Mouse (Mus musculus) limb, embryonic 10.5 days (tissue): ENCODE measurements around the gene Tanc1. TPM values are rescaled to one million over a fixed set of nuclear protein-coding genes. Genes with fewer than 3 reads are reported as not detected.

Experiments used
- DNase-seq: peaks from one replicate; pipeline ENCODE4 v3.0.0-alpha.2; 2017; ENCODE audit warnings: low spot score
- H3K27ac ChIP-seq: fragments of 300-500 bp; sonication (generic); 2 replicates; pipeline ENCODE4 v1.5.1; 2016; ENCODE audit warnings: mild to moderate bottlenecking
- H3K27me3 ChIP-seq: fragments of 300-500 bp; sonication (generic); 2 replicates; pipeline ENCODE4 v1.6.1; 2016; ENCODE audit warnings: low read depth, mild to moderate bottlenecking; ENCODE audit not compliant: poor library complexity, severe bottlenecking
- H3K36me3 ChIP-seq: fragments of 300-500 bp; sonication (generic); 2 replicates; pipeline ENCODE4 v1.6.1; 2016; ENCODE audit warnings: mild to moderate bottlenecking, moderate library complexity
- H3K4me1 ChIP-seq: fragments of 300-500 bp; sonication (generic); 2 replicates; pipeline ENCODE4 v1.6.1; 2016
- H3K4me3 ChIP-seq: fragments of 300-500 bp; sonication (generic); 2 replicates; pipeline ENCODE4 v1.5.1; 2016; ENCODE audit warnings: mild to moderate bottlenecking, moderate library complexity
- H3K9me3 ChIP-seq: fragments of 300-500 bp; sonication (generic); replicated peaks from 2 replicates; pipeline ENCODE4 v1.6.1; 2016; ENCODE audit warnings: mild to moderate bottlenecking
- WGBS: fragments of 180-500 bp; shearing (Covaris S2); methylation state at CpG from one replicate; pipeline ENCODE4 v1.1.7; 2016; 5-methylcytosine and 5-hydroxymethylcytosine counted together
- polyA plus RNA-seq: library from polyadenylated mRNA; unstranded; fragments of >200 nt; fragmentation: Nextera tagmentation; extraction: Ambion mirVana; gene quantifications from 2 replicates; pipeline ENCODE4 v1.2.1, GENCODE M21; 2016

The Tanc1 gene
- polyA plus RNA-seq, 1 experiment from 2014 or later, result 85.4 TPM

GRCm38 (mm10) chr2:59642722-59643121 is 30.9 kb downstream of the Tanc1 start:
- H3K27ac ChIP-seq, result no peak overlapping the region
- H3K36me3 ChIP-seq, result peaks cover 37% of the 10 kb centered on the region
- peaks cover 42% of the 10 kb centered on the region for H3K4me1 ChIP-seq
- DNase-seq, result no peak
- no peaks in the 10 kb centered on the region for H3K27me3 ChIP-seq
- H3K4me3 ChIP-seq, result no peak overlapping the region
- 79% methylated on average over 8 of the region's 8 CpGs for WGBS
- no peaks in the 10 kb centered on the region for H3K9me3 ChIP-seq

DNA sequence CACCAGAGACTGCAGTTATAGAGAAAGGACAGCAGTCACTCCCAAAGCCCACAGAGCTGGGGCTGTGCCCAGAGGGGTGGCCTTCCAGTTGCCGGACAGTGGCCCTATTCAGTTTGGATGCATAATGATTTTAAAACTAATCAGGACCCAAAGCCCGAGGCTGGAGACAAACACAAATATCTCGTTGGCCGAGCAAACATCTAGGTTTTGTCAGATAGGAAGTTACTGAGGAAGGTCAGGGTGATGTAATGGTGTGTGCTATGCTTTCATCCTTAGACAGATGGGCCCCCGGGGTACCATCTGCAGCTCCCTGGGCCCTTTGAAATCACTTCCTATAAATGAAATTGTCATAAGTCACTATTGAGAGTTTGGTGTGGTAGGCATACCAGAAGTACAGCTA is 33.0 kb downstream of the Tanc1 start:
- H3K27ac ChIP-seq, result peak overlapping the region; percentile 16; the same call in 1 of the 2 replicates
- peaks cover 59% of the 10 kb centered on the region for H3K4me1 ChIP-seq

DNA sequence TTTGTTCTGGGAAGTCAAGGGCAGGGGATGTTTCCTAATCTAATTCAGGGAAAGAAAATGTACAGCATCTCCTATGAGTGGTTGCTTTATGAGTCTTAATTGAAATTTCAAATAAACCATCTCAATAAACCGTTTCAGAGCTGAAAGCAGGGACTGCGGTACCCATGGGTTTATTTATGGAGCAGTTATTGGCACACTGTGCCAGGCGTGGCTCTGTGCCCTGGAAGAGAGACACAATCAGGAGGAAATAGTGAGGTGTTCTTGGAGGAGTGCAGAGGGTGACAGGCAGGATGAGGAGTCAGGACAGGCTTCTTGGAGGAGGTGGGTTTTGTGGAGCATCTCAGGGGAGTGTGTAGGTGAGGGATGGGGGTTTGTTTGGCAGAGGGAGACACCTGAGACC is 33.7 kb downstream of the Tanc1 start:
- H3K4me1 ChIP-seq, result peaks cover 59% of the 10 kb centered on the region
- no peaks in the 10 kb centered on the region for H3K27me3 ChIP-seq
- WGBS, result 86% methylated on average over 3 of the region's 3 CpGs
- DNase-seq, result no peak
- no peak overlapping the region for H3K27ac ChIP-seq
- H3K9me3 ChIP-seq, result no peaks in the 10 kb centered on the region
- H3K36me3 ChIP-seq, result peaks cover 45% of the 10 kb centered on the region
- H3K4me3 ChIP-seq, result no peak overlapping the region

More for the DNA sequence above, 33.0 kb downstream of the Tanc1 start:
- Histone ChIP-seq H3K9me3 (no peaks in the 10 kb centered on the region), H3K36me3 (peaks cover 45% of the 10 kb centered on the region), H3K27me3 (no peaks in the 10 kb centered on the region), H3K4me3 (no peak overlapping the region)
- 62% methylated on average over 5 of the region's 5 CpGs for WGBS
- no peak for DNase-seq

DNA sequence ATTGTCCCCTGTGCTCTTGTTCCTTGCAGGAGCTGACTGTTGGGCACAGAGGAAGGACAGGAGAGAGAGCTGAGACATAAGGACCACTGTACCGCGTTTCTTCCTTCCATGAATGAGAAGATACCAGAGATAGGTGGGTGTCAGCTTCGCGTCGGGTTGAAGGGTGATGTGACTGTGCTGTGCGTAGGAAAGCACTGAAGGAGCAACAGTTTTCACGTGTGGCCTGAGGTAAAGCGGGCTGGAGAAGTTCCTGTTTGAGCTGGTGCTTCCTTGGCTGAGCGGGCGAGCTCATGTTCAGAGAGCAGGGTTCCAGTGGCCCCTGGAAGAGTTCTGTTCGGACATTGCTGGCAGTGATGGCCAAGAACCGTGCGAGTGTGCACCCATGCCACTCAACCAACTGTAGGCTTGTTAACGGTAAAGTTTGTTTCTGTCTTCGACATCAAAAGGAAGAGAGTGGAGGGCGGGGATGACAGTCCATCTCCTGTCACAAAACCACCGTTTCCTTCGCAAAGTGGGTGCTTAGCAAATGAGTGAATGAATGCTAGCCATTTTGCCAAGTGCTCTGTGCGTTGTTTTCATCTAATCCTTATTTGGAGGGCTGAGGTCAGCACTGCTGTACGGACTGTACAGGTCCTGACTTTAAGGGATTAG is 35.0 kb downstream of the Tanc1 start:
- Histone ChIP-seq H3K36me3 (peaks cover 57% of the 10 kb centered on the region), H3K4me3 (no peak overlapping the region), H3K27me3 (no peaks in the 10 kb centered on the region), H3K27ac (0 out of 2 replicates have a peak overlapping the region, but pooled peaks have one; percentile 23), H3K9me3 (no peaks in the 10 kb centered on the region), H3K4me1 (peaks cover 61% of the 10 kb centered on the region)
- no peak for DNase-seq
- 81% methylated on average over 20 of the region's 20 CpGs for WGBS

DNA sequence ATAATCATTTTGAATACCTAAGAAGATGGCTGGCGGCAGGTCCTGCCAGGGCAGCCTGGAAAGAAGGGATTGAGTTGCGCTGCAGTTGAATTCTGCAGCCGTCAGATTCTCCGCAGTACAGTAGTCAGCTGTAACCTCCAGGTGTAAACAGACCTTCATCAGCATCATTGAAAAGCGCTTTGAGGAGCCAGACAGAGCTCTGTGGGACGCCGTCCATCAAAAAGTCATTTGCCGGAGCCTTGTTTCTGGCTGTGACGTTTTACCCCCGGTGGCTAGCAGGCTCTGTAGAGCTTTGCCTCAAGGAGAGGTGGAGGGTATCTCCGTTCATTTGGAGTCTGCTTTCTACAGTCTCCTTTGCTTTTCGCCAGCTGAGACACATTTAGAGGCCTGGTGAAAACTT is 36.6 kb downstream of the Tanc1 start:
- DNase-seq, result no peak
- Histone ChIP-seq H3K4me1 (peaks cover 68% of the 10 kb centered on the region), H3K27ac (no peak overlapping the region), H3K36me3 (peaks cover 54% of the 10 kb centered on the region), H3K27me3 (no peaks in the 10 kb centered on the region), H3K4me3 (no peak overlapping the region), H3K9me3 (no peaks in the 10 kb centered on the region)
- 16% methylated on average over 12 of the region's 12 CpGs for WGBS

GRCm38 (mm10) chr2:59651801-59652200 is 40.0 kb downstream of the Tanc1 start:
- H3K36me3 ChIP-seq, result peaks cover 57% of the 10 kb centered on the region
- no peaks in the 10 kb centered on the region for H3K27me3 ChIP-seq
- no peaks in the 10 kb centered on the region for H3K9me3 ChIP-seq
- no peak overlapping the region for H3K4me3 ChIP-seq
- WGBS, result 93% methylated on average over 8 of the region's 8 CpGs
- H3K27ac ChIP-seq, result no peak overlapping the region
- no peak for DNase-seq
- H3K4me1 ChIP-seq, result peaks cover 63% of the 10 kb centered on the region

DNA sequence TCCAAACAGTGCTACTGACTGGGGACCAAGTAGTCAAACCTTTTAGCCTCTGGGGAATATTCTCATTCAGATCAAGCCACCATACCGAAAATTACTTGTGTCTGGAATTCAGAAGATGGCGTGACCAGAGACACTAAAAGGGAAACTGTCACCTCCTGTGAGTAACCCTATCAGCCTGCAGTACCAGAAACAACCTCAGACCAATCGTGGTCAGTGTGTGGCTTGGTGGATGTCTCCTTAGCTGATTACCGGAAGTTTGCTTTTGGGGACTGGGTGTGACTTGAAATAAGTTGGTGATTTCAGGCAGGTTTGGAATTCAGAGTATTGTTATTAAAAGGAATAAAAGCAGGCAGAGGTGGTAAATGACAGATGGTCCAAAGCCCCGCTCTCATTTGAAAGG is 40.9 kb downstream of the Tanc1 start:
- Histone ChIP-seq H3K27ac (no peak overlapping the region), H3K36me3 (peaks cover 54% of the 10 kb centered on the region), H3K27me3 (no peaks in the 10 kb centered on the region), H3K4me3 (no peak overlapping the region), H3K9me3 (no peaks in the 10 kb centered on the region), H3K4me1 (peaks cover 59% of the 10 kb centered on the region)
- DNase-seq, result no peak
- 81% methylated on average over 5 of the region's 5 CpGs for WGBS

DNA sequence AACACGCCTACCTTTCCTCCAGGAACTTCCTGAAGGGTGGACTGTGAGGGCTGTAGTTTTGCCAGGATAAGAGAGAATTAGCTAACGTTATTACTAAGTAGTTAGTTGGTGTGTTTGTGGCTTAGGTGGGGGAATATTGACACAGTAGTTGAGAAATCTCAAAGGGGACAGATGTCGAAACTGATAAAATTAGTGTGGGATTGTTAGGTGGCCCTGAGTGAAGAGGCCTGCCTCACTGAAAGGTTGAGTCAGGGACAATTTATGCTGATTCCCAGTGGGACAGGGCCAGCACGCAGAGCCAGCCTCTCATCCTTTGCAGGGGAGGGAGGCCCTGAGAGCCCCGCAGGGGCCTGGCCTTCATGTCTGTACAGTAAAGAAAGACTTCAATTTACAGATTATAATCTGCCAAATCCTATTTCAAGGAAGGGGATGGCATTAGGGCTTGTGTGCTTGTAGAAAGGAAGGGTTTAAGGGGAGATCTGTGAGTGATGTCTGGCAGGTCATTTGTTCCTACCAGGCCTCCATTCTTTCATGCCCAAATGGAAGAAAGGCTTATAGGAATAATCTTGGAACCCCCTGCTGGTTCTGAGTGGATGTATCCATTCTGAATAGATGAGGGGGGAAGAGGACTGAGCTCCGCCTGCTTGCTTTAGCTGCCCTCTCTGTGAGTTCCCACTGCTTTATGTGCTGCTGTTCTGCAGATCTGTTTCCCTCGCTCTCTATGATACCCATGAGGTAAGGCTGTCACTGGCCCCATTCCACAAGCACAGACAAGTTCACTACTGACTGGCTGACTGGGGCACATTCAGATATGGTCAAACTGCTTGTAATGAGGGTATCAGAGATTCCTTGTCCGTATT is 41.7 kb downstream of the Tanc1 start:
- no peak overlapping the region for H3K4me3 ChIP-seq
- H3K9me3 ChIP-seq, result no peaks in the 10 kb centered on the region
- WGBS, result 69% methylated on average over 8 of the region's 8 CpGs
- no peak for DNase-seq
- H3K27me3 ChIP-seq, result no peaks in the 10 kb centered on the region
- H3K4me1 ChIP-seq, result peaks cover 51% of the 10 kb centered on the region
- H3K27ac ChIP-seq, result no peak overlapping the region
- peaks cover 51% of the 10 kb centered on the region for H3K36me3 ChIP-seq

GRCm38 (mm10) chr2:59655471-59655870 is 43.6 kb downstream of the Tanc1 start:
- H3K4me3 ChIP-seq, result no peak overlapping the region
- H3K4me1 ChIP-seq, result peaks cover 61% of the 10 kb centered on the region
- H3K36me3 ChIP-seq, result peaks cover 42% of the 10 kb centered on the region
- DNase-seq, result no peak
- no peaks in the 10 kb centered on the region for H3K27me3 ChIP-seq
- WGBS, result 76% methylated on average over 7 of the region's 7 CpGs
- H3K27ac ChIP-seq, result no peak overlapping the region
- H3K9me3 ChIP-seq, result no peaks in the 10 kb centered on the region

DNA sequence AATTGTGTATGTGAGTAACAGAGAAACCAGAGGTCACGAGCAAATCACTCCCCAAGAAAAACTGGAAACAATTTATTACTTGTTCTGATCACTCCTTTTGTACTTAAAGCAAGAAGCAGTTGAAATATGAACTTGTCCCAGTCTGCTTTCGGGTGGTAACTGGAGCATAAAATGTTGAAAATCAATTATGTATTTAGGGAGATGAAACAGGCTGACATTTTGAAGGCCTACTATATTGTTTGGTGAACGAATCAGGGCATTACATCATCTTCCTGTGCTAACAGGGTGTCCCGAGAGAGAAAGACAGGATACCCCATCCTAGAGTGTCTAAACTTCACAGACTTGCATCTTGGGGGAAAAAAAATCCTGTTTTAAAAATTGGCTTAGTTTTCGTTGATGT is 44.8 kb downstream of the Tanc1 start:
- Histone ChIP-seq H3K36me3 (peaks cover 32% of the 10 kb centered on the region), H3K27ac (no peak overlapping the region), H3K27me3 (no peaks in the 10 kb centered on the region), H3K4me1 (peaks cover 70% of the 10 kb centered on the region), H3K9me3 (no peaks in the 10 kb centered on the region), H3K4me3 (no peak overlapping the region)
- 66% methylated on average over 5 of the region's 5 CpGs for WGBS
- DNase-seq, result no peak

DNA sequence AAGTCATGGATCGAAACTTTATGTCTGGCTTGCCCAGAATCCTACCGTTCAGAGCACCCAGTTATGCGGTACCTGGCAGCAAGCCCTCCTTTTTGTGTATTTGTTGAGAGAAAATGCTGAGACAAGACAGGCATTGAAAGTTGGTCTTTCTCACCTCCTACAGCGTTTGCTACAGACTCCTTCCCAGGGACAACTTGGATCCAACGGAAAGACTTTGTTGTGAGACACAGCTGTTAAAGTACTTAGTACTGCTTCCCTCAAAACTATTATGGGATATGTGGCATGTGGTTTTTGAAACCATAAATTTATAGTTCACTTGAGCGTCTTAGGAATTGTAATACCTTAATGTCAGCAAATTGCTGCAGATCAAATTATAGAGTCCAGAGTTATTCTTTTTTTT is 47.8 kb downstream of the Tanc1 start:
- DNase-seq, result no peak
- Histone ChIP-seq H3K27ac (no peak overlapping the region), H3K4me3 (no peak overlapping the region), H3K27me3 (no peaks in the 10 kb centered on the region), H3K9me3 (no peaks in the 10 kb centered on the region), H3K4me1 (peaks cover 54% of the 10 kb centered on the region), H3K36me3 (peaks cover 41% of the 10 kb centered on the region)
- 86% methylated on average over 6 of the region's 6 CpGs for WGBS

GRCm38 (mm10) chr2:59660891-59661805 is 49.3 kb downstream of the Tanc1 start:
- Histone ChIP-seq H3K4me1 (peaks cover 42% of the 10 kb centered on the region), H3K27ac (peak overlapping the region; percentile 2; the same call in 1 of the 2 replicates), H3K27me3 (no peaks in the 10 kb centered on the region), H3K36me3 (peaks cover 35% of the 10 kb centered on the region), H3K9me3 (no peaks in the 10 kb centered on the region), H3K4me3 (no peak overlapping the region)
- 40% methylated on average over 16 of the region's 16 CpGs for WGBS
- DNase-seq, result no peak
